Mouse (Mus musculus) heart, postnatal 0 days (tissue): ENCODE data around the gene Pafah1b3.

Source experiments
- CTCF ChIP-seq: IDR thresholded peaks from 2 replicates; pipeline ENCODE4 v1.5.1; 2016; ENCODE audit warnings: antibody characterized with exemption, control low read depth, low read depth
- EP300 ChIP-seq: IDR thresholded peaks from 2 replicates; pipeline ENCODE4 v1.6.1; 2016; ENCODE audit warnings: antibody characterized with exemption, low read depth

DNA sequence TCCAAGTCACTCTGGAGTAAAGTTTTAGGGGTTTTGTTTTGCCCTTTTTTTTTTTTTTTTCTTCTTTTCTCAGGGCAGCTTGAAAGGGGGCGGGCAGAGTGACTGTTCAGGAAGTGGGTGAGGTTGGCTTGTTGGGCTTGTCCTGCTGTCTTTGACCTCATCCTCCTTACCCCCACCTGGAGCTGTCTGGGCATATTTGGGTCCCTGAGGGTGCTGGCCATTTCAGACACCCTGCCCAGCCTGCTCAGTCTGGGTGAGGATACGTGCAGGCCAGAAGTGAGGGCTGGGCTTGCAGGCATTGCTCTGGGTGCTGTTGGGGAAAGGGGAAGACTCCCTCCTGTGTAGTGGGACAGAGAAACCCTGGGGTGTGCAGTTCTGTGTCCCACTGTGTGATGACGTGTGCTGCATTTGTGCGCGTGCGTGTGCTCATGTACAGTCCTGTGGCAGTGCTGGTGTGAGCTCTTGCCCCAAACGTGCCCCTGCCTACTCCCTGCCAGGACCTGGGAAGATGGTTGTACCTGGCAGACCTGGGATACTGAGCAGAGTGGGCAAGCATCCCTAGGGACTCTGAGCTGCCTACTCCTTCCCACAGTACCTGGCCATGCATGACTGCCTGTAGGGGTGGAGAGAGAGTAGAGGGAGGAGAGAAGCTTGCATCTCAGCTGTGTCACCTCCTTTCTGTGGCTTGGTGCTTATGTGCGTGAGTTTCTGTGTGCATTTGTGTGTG, 28.1 kb downstream of the Pafah1b3 start:
- TF ChIP-seq CTCF (no peak), EP300 (no peak)
